Mouse (Mus musculus): ENCODE results near the gene Tbkbp1. TPM values are rescaled to one million over a fixed set of nuclear protein-coding genes. Genes with fewer than 3 reads are reported as not detected.

Tbkbp1 gene
- polyA plus RNA-seq, 1 experiment: 10.4 TPM

- Histone ChIP-seq H3K27me3 (replicated peaks; ENCODE audit: control insufficient read depth, insufficient read depth, low read length) (no peaks in the 10 kb centered on the region; the same call in 1 of the 2 replicates), H3K4me1 (ENCODE audit: control insufficient read depth, insufficient read depth, low read length) (no peaks in the 10 kb centered on the region), H3K36me3 (ENCODE audit: control insufficient read depth, insufficient read depth, low read length) (no peaks in the 10 kb centered on the region), H3K4me3 (ENCODE audit: insufficient read depth, low read depth, low read length) (peak overlapping the region; percentile 57), H3K27ac (ENCODE audit: insufficient read depth, low read depth, low read length) (no peak overlapping the region)
- DNase-seq: no peak
- 49% methylated on average over 12 of the region's 12 CpGs for WGBS
- no peak for TF ChIP-seq CTCF (conservative IDR thresholded peaks at IDR 0.05; ENCODE audit: insufficient read depth, insufficient read length, low read depth, low read length)
- no peak for TF ChIP-seq POLR2A (IDR thresholded peaks at IDR 0.05; ENCODE audit: low read depth, low read length)
Observed at GRCm38 (mm10) chr11:97148591-97148990, 2.7 kb downstream of the Tbkbp1 start.

GRCm38 (mm10) chr11:97147333-97147732, 4.0 kb downstream of the Tbkbp1 start:
- no peak for TF ChIP-seq CTCF (conservative IDR thresholded peaks at IDR 0.05; ENCODE audit: insufficient read depth, insufficient read length, low read depth, low read length)
- TF ChIP-seq POLR2A (IDR thresholded peaks at IDR 0.05; ENCODE audit: low read depth, low read length): no peak
- no peak overlapping the region for H3K27ac ChIP-seq (ENCODE audit: insufficient read depth, low read depth, low read length)
- DNase-seq: no peak
- 93% methylated on average over 8 of the region's 8 CpGs for WGBS
- no peaks in the 10 kb centered on the region; the same call in 1 of the 2 replicates for H3K27me3 ChIP-seq (replicated peaks; ENCODE audit: control insufficient read depth, insufficient read depth, low read length)
- H3K4me1 ChIP-seq (ENCODE audit: control insufficient read depth, insufficient read depth, low read length): no peaks in the 10 kb centered on the region
- no peaks in the 10 kb centered on the region for H3K36me3 ChIP-seq (ENCODE audit: control insufficient read depth, insufficient read depth, low read length)
- no peak overlapping the region for H3K4me3 ChIP-seq (ENCODE audit: insufficient read depth, low read depth, low read length)

- TF ChIP-seq POLR2A (IDR thresholded peaks at IDR 0.05; ENCODE audit: low read depth, low read length) (no peak), CTCF (conservative IDR thresholded peaks at IDR 0.05; ENCODE audit: insufficient read depth, insufficient read length, low read depth, low read length) (peak; percentile 89)
- WGBS: 12% methylated on average over 8 of the region's 8 CpGs
- H3K27ac ChIP-seq (ENCODE audit: insufficient read depth, low read depth, low read length): no peak overlapping the region
Observed at GRCm38 (mm10) chr11:97146724-97147123, 4.6 kb downstream of the Tbkbp1 start.

GRCm38 (mm10) chr11:97145951-97146350, 5.3 kb downstream of the Tbkbp1 start:
- H3K4me3 ChIP-seq (ENCODE audit: insufficient read depth, low read depth, low read length): no peak overlapping the region
- H3K4me1 ChIP-seq (ENCODE audit: control insufficient read depth, insufficient read depth, low read length): no peaks in the 10 kb centered on the region
- no peak for DNase-seq
- no peak overlapping the region for H3K27ac ChIP-seq (ENCODE audit: insufficient read depth, low read depth, low read length)
- WGBS: 66% methylated on average over 9 of the region's 9 CpGs
- TF ChIP-seq POLR2A (IDR thresholded peaks at IDR 0.05; ENCODE audit: low read depth, low read length) (no peak), CTCF (conservative IDR thresholded peaks at IDR 0.05; ENCODE audit: insufficient read depth, insufficient read length, low read depth, low read length) (no peak)
- no peaks in the 10 kb centered on the region for H3K36me3 ChIP-seq (ENCODE audit: control insufficient read depth, insufficient read depth, low read length)
- no peaks in the 10 kb centered on the region; the same call in 1 of the 2 replicates for H3K27me3 ChIP-seq (replicated peaks; ENCODE audit: control insufficient read depth, insufficient read depth, low read length)

More at GRCm38 (mm10) chr11:97146724-97147123, 4.6 kb downstream of the Tbkbp1 start:
- no peaks in the 10 kb centered on the region for H3K36me3 ChIP-seq (ENCODE audit: control insufficient read depth, insufficient read depth, low read length)
- H3K27me3 ChIP-seq (replicated peaks; ENCODE audit: control insufficient read depth, insufficient read depth, low read length): no peaks in the 10 kb centered on the region; the same call in 1 of the 2 replicates
- no peak overlapping the region for H3K4me3 ChIP-seq (ENCODE audit: insufficient read depth, low read depth, low read length)
- H3K4me1 ChIP-seq (ENCODE audit: control insufficient read depth, insufficient read depth, low read length): no peaks in the 10 kb centered on the region
- peak; percentile 67 for DNase-seq

- Histone ChIP-seq H3K36me3 (ENCODE audit: control insufficient read depth, insufficient read depth, low read length) (no peaks in the 10 kb centered on the region), H3K4me1 (ENCODE audit: control insufficient read depth, insufficient read depth, low read length) (no peaks in the 10 kb centered on the region), H3K4me3 (ENCODE audit: insufficient read depth, low read depth, low read length) (no peak overlapping the region), H3K27ac (ENCODE audit: insufficient read depth, low read depth, low read length) (no peak overlapping the region), H3K27me3 (replicated peaks; ENCODE audit: control insufficient read depth, insufficient read depth, low read length) (no peaks in the 10 kb centered on the region)
- TF ChIP-seq CTCF (conservative IDR thresholded peaks at IDR 0.05; ENCODE audit: insufficient read depth, insufficient read length, low read depth, low read length): no peak
- no peak for TF ChIP-seq POLR2A (IDR thresholded peaks at IDR 0.05; ENCODE audit: low read depth, low read length)
- DNase-seq: no peak
- 89% methylated on average over 2 of the region's 2 CpGs for WGBS
Observed at GRCm38 (mm10) chr11:97145320-97145719, 6.0 kb downstream of the Tbkbp1 start.

GRCm38 (mm10) chr11:97143196-97143900, 7.9 kb downstream of the Tbkbp1 start:
- Histone ChIP-seq H3K4me3 (ENCODE audit: insufficient read depth, low read depth, low read length) (no peak overlapping the region), H3K27me3 (replicated peaks; ENCODE audit: control insufficient read depth, insufficient read depth, low read length) (no peaks in the 10 kb centered on the region; the same call in 1 of the 2 replicates)

GRCm38 (mm10) chr11:97142159-97142608, 9.1 kb downstream of the Tbkbp1 start:
- DNase-seq: peak; percentile 28
- Histone ChIP-seq H3K36me3 (ENCODE audit: control insufficient read depth, insufficient read depth, low read length) (no peaks in the 10 kb centered on the region), H3K4me1 (ENCODE audit: control insufficient read depth, insufficient read depth, low read length) (no peaks in the 10 kb centered on the region), H3K27ac (ENCODE audit: insufficient read depth, low read depth, low read length) (no peak overlapping the region), H3K4me3 (ENCODE audit: insufficient read depth, low read depth, low read length) (no peak overlapping the region), H3K27me3 (replicated peaks; ENCODE audit: control insufficient read depth, insufficient read depth, low read length) (no peaks in the 10 kb centered on the region; the same call in 1 of the 2 replicates)
- TF ChIP-seq POLR2A (IDR thresholded peaks at IDR 0.05; ENCODE audit: low read depth, low read length): no peak
- TF ChIP-seq CTCF (conservative IDR thresholded peaks at IDR 0.05; ENCODE audit: insufficient read depth, insufficient read length, low read depth, low read length): no peak
- WGBS: 60% methylated on average over 8 of the region's 8 CpGs

More at GRCm38 (mm10) chr11:97143196-97143900, 7.9 kb downstream of the Tbkbp1 start:
- Histone ChIP-seq H3K27ac (ENCODE audit: insufficient read depth, low read depth, low read length) (no peak overlapping the region), H3K36me3 (ENCODE audit: control insufficient read depth, insufficient read depth, low read length) (no peaks in the 10 kb centered on the region), H3K4me1 (ENCODE audit: control insufficient read depth, insufficient read depth, low read length) (no peaks in the 10 kb centered on the region)
- DNase-seq: no peak
- 75% methylated on average over 9 of the region's 9 CpGs for WGBS
- no peak for TF ChIP-seq CTCF (conservative IDR thresholded peaks at IDR 0.05; ENCODE audit: insufficient read depth, insufficient read length, low read depth, low read length)
- TF ChIP-seq POLR2A (IDR thresholded peaks at IDR 0.05; ENCODE audit: low read depth, low read length): no peak
